Mouse (Mus musculus): ENCODE data around the gene Frmd6. TPM values are rescaled to one million over a fixed set of nuclear protein-coding genes. Genes with fewer than 3 reads are reported as not detected.

The Frmd6 gene
- total RNA-seq, 2 experiments from 2014 or later = 17.6 to 18.4 TPM

- peak overlapping the region; percentile 54; the same call in 1 of the 2 replicates for H3K27ac ChIP-seq
- DNase-seq (ENCODE audit: low spot score in 2 of 2) = no peak
These were observed 12.5 kb downstream of the Frmd6 start for GRCm38 (mm10) chr12:70837792-70838321.

GRCm38 (mm10) chr12:70845371-70845770 is 20.1 kb downstream of the Frmd6 start:
- Histone ChIP-seq H3K27ac (no peak overlapping the region), H3K4me3 (no peak overlapping the region)
- TF ChIP-seq CTCF (conservative IDR thresholded peaks at IDR 0.05) = no peak
- no peak for DNase-seq (ENCODE audit: low spot score in 2 of 2)

More at GRCm38 (mm10) chr12:70837792-70838321, 12.5 kb downstream of the Frmd6 start:
- no peak for TF ChIP-seq CTCF (conservative IDR thresholded peaks at IDR 0.05)
- no peak overlapping the region for H3K4me3 ChIP-seq

GRCm38 (mm10) chr12:70849024-70849423 is 23.7 kb downstream of the Frmd6 start:
- H3K27ac ChIP-seq = no peak overlapping the region
- H3K4me3 ChIP-seq = no peak overlapping the region
- no peak for DNase-seq (ENCODE audit: low spot score in 2 of 2)
- no peak for TF ChIP-seq CTCF (conservative IDR thresholded peaks at IDR 0.05)

GRCm38 (mm10) chr12:70849517-70850291 is 24.4 kb downstream of the Frmd6 start:
- no peak overlapping the region for H3K4me3 ChIP-seq
- no peak for DNase-seq (ENCODE audit: low spot score in 2 of 2)
- no peak for TF ChIP-seq CTCF (conservative IDR thresholded peaks at IDR 0.05)
- no peak overlapping the region for H3K27ac ChIP-seq

- DNase-seq (ENCODE audit: low spot score in 2 of 2) = no peak
- H3K4me3 ChIP-seq = no peak overlapping the region
- H3K27ac ChIP-seq = peak overlapping the region; percentile 32; the same call in 1 of the 2 replicates
- no peak for TF ChIP-seq CTCF (conservative IDR thresholded peaks at IDR 0.05)
These were observed 26.1 kb downstream of the Frmd6 start for GRCm38 (mm10) chr12:70851342-70851960.

GRCm38 (mm10) chr12:70853026-70853425 is 27.7 kb downstream of the Frmd6 start:
- Histone ChIP-seq H3K27ac (peak overlapping the region; percentile 67), H3K4me3 (no peak overlapping the region)
- DNase-seq (ENCODE audit: low spot score in 2 of 2) = peak in 1 of 2 experiments; percentile 34
- no peak for TF ChIP-seq CTCF (conservative IDR thresholded peaks at IDR 0.05)

- Histone ChIP-seq H3K4me3 (no peak overlapping the region), H3K27ac (no peak overlapping the region)
- TF ChIP-seq CTCF (conservative IDR thresholded peaks at IDR 0.05) = no peak
- no peak for DNase-seq (ENCODE audit: low spot score in 2 of 2)
These were observed 30.4 kb downstream of the Frmd6 start for GRCm38 (mm10) chr12:70855678-70856077.

- DNase-seq (ENCODE audit: low spot score in 2 of 2) = no peak
- no peak overlapping the region for H3K4me3 ChIP-seq
- no peak for TF ChIP-seq CTCF (conservative IDR thresholded peaks at IDR 0.05)
- H3K27ac ChIP-seq = no peak overlapping the region
These were observed 31.5 kb downstream of the Frmd6 start for GRCm38 (mm10) chr12:70856776-70857175.

GRCm38 (mm10) chr12:70863281-70863680 is 38.0 kb downstream of the Frmd6 start:
- Histone ChIP-seq H3K4me3 (no peak overlapping the region), H3K27ac (no peak overlapping the region)
- DNase-seq (ENCODE audit: low spot score in 2 of 2) = no peak
- TF ChIP-seq CTCF (conservative IDR thresholded peaks at IDR 0.05) = no peak

GRCm38 (mm10) chr12:70867780-70868179 is 42.5 kb downstream of the Frmd6 start:
- Histone ChIP-seq H3K4me3 (no peak overlapping the region; the same call in 1 of the 2 replicates), H3K27ac (peak overlapping the region; percentile 28)
- TF ChIP-seq CTCF (conservative IDR thresholded peaks at IDR 0.05) = peak; percentile 32
- DNase-seq (ENCODE audit: low spot score in 2 of 2) = no peak

GRCm38 (mm10) chr12:70868190-70868987 is 43.1 kb downstream of the Frmd6 start:
- DNase-seq (ENCODE audit: low spot score in 2 of 2) = no peak
- TF ChIP-seq CTCF (conservative IDR thresholded peaks at IDR 0.05) = peak; percentile 47
- Histone ChIP-seq H3K27ac (peak overlapping the region; percentile 28), H3K4me3 (no peak overlapping the region; the same call in 1 of the 2 replicates)

GRCm38 (mm10) chr12:70868988-70869291 is 43.6 kb downstream of the Frmd6 start:
- no peak for TF ChIP-seq CTCF (conservative IDR thresholded peaks at IDR 0.05)
- no peak for DNase-seq (ENCODE audit: low spot score in 2 of 2)
- Histone ChIP-seq H3K27ac (no peak overlapping the region), H3K4me3 (no peak overlapping the region)

GRCm38 (mm10) chr12:70873544-70873943 is 48.2 kb downstream of the Frmd6 start:
- DNase-seq (ENCODE audit: low spot score in 2 of 2) = no peak
- Histone ChIP-seq H3K27ac (peak overlapping the region; percentile 33; the same call in 1 of the 2 replicates), H3K4me3 (no peak overlapping the region)
- TF ChIP-seq CTCF (conservative IDR thresholded peaks at IDR 0.05) = no peak
